Mouse (Mus musculus) CD8-positive naive resting alpha-beta T cell, adult 2 months (primary cell): ENCODE measurements around the gene Far2.
"Not testable (repeated sequence)": the region's sequence is repeated elsewhere in the genome, so short reads cannot be mapped to it uniquely, and the experiment has no call there.

ENCODE experiments used
- DNase-seq, 2 experiments: peaks; one replicate each; pipeline ENCODE4 v3.0.0; 2022; ENCODE audit warnings: low read depth in 2 of 2, low spot score in 2 of 2

The Far2 gene

GRCm38 (mm10) chr6:148116907-148117306 is 69.8 kb downstream of the Far2 start:
- no peak for DNase-seq

GRCm38 (mm10) chr6:148117696-148118095 is 70.6 kb downstream of the Far2 start:
- DNase-seq: no peak

- no peak for DNase-seq
Observed at GRCm38 (mm10) chr6:148120703-148121102, 73.6 kb downstream of the Far2 start.

DNA sequence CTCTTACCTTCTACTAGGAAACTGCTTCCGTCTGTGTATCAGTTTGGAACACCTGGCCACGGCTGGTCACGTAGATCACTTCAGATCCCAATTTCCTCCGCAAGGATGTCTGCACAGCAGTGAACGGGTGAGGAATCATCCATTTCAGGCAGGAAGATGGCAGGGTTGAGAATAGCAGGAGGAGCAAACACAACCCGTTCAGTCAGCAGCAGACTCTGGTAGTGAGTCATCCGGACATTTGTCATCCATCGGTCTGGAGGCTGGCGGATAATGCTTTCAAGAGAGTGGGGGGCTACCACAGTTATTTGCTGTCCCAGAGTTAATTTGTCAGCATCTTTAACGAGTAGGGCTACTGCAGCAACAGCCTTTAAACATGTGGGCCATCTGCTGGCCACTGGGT is 79.8 kb downstream of the Far2 start:
- not testable (repeated sequence) for DNase-seq

DNA sequence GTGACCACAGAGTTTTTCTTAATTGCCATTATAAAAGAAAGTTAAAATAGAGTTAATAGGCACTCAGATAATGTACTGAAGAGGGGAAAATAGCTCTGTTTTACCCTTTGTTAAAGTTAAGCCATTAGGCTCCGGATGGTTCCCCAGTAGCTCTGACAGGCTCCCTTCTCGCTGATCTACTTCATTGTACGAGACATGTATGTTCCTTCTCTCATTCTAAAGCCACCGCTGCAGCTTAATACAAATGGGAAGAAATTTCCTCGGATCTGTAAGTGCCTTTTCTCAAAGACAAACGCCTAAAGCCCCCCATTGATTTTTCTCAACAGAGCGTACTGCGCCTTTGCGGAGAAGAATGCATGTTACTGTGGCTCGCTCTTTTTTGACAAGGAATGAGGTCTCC is 85.3 kb downstream of the Far2 start:
- DNase-seq: no peak

DNA sequence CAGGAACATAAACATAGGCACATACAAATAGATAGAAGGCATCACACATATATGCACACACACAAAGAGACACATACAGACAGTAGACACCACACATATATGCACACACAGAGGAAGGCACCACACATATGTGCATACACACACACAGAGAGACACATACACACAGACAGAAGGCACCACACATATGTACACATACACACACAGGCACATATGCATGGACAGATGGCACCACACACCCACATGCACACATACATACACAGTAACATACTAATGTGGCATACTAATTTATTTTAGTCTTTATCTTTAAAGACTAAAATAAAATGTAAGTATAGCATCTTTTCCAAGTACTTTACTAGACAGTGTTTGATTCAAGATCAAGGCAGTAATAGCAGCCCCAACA is 86.5 kb downstream of the Far2 start:
- DNase-seq: no peak

DNA sequence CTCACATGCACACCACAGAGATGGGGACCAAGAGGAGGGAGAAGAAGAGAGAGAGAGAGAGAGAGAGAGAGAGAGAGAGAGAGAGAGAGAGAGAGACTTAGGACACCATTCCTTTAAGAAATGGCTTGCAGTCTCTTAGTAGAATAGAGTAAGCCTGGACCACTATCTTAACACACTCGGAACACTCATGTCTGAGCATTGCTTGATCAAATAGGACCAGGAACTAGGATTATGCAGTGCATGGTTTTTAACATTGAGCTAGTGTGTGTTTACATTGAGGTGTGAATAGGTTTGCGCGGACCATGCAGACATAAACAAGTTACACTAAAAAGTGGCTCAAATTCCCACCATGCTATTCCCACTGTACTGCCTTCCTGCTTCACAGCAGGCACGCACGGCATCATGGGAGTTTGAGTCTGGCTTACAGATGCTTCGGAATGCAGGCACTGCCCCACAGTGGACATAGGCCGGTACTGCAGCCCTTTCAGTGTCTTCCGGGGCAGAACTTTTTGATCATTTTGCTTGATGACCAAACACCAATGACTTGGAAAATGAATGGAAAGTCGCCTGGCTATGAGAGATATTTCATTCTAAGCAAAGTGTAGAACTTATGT is 88.8 kb downstream of the Far2 start:
- no peak for DNase-seq

- DNase-seq: no peak
Observed at GRCm38 (mm10) chr6:148139288-148139995, 92.4 kb downstream of the Far2 start.

DNA sequence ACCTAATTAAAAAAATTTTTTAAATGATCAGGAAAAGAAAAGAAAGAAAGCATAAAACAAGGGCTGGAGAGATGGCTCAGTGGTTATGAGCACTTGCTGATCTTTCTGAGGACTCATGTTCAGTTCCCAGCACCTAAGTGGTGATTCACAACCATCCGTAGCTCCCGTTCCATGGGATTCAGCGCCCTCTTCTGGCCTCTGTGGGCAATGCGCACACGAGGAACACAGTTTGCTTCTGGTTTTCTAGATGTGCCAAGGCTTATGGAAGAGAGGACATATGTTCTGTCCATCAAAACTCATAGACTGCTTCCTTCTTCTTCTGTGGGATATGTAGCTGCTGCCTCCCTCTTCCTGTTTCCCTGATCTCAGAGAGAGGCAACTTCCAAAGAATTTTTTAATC is 94.8 kb downstream of the Far2 start:
- no peak for DNase-seq

DNA sequence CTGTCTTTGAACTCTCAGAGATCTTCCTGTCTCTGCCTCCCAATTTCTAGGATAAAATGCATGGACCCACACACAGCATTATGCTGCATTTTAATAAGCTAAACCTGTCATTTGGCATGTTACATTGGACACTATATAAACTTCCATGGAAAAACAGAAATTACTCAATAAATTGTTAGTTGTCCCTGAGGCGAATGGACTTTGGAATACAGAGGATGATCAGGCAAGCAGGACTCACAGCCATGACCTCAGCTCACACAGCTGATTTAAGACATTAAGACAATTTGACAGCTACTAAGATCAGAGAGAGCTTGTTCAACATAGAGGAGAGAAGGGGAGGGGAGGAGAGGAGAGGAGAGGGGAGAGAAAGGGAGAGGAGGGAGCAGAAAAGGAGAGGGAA is 95.4 kb downstream of the Far2 start:
- no peak for DNase-seq

- not testable (repeated sequence) for DNase-seq
Observed at GRCm38 (mm10) chr6:148152305-148152704, 105.2 kb downstream of the Far2 start.

DNA sequence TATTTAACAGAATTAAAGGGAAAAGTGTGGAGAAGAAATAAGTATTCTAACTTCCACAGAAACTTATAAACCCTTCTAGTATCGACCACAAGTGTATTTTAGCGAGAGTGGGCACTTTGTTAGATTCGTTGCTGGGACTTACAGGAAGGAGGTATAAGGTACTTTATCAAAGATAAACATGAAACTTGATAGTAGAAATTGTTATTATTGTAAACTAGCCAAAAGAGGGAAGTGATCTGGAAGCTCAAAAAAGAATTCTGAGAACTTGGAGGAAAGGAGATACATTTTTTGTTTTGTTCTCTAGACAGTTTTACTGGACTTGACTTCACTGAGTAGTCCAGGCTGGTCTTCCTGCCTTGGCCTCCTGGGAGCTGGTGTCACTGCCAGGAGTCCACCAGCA is 125.8 kb downstream of the Far2 start:
- no peak for DNase-seq

DNA sequence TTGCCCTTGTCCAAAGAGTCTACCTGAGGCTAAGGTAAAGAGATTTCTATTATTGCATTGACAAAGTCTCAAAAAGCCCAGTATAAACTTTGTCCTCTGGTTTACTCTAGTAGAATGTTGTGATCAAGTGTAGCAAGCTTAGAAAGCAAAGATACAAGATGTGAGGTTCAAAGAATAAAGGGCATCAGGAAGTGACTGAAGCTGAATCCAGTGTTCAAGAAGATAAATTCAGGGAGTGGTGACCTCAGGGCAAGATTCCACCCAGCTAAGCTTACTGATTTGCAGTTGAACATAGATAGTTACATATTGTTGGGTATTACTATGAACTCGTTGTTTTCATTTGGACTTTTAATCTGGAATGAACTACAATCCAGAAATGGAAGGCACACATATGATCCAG is 138.6 kb downstream of the Far2 start:
- DNase-seq: no peak

DNA sequence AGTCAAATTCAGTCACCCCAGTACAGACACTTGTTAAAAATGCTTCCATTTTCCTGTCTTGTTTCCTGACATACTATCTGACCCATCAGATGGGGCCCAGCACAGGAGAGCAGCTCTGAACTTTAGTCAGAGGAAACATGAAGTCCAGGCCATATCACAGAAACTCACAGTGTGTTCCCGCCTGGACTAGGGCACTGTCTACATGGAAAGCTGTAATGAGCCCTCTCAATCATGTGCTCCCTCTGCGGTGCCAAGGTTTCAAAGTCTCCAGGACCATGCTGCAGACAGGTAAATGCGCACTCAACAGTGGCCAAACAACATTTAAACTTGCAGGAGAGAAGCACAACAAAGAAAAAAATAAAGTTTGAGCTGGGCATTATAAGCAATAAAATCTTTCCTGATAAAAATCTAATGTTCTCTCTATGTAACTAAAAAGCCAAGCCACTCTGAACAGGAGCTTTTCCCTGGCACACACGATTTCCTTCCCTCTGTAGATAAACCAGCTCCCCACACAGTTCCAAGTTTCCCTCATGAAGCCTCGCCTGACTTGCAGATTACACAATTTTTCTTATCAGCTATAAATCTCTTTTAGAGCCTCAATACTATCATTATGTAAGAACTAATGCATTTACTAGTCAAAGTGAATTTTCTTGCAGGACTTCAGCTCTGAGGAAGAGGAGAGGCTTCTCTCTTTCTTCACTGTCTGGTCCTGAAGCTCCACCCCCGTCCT is 147.1 kb downstream of the Far2 start:
- no peak for DNase-seq

DNA sequence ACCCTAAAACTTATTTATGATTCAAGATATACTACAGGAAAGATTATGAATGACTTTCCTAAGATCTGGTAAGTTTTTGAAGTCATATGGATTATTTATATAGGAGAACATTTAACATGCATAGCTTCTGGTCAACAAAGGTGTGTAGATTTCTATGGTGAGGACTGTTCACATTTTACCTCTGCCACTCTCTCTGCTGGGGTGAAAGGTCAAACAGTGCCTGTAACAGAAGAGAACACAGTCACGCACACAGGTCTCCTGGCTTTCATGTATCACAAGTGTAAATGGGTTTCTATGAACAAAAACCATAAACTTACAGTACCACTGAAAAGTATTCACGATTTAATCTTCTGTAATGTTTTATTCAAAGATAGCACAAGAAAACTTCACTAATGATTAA is 152.1 kb downstream of the Far2 start:
- DNase-seq: no peak

- DNase-seq: no peak
Observed at GRCm38 (mm10) chr6:148199729-148200128, 152.7 kb downstream of the Far2 start.

GRCm38 (mm10) chr6:148205134-148205533 is 158.1 kb downstream of the Far2 start:
- DNase-seq: no peak

DNA sequence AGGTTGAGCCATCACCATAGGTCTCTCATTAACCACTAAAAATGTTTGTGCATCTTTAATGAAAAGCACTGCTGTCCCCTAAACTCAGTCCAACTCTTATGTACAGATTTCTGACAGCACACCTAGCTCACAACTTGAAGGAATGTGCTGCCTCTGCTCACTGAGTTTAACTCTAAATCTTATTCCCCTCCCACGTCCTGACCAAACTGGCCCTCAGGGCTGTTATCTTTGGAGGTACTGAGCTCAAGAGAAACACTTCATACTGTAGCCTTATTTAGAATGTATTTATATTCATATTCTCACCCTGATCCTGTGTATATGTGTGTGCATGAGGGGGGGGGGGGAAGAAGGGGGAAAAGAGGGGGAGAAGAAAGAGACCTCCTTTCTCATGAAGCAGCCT is 160.5 kb downstream of the Far2 start:
- DNase-seq: no peak

GRCm38 (mm10) chr6:148211391-148211876 is 164.4 kb downstream of the Far2 start:
- DNase-seq: peak in 1 of 2 experiments; percentile 13

DNA sequence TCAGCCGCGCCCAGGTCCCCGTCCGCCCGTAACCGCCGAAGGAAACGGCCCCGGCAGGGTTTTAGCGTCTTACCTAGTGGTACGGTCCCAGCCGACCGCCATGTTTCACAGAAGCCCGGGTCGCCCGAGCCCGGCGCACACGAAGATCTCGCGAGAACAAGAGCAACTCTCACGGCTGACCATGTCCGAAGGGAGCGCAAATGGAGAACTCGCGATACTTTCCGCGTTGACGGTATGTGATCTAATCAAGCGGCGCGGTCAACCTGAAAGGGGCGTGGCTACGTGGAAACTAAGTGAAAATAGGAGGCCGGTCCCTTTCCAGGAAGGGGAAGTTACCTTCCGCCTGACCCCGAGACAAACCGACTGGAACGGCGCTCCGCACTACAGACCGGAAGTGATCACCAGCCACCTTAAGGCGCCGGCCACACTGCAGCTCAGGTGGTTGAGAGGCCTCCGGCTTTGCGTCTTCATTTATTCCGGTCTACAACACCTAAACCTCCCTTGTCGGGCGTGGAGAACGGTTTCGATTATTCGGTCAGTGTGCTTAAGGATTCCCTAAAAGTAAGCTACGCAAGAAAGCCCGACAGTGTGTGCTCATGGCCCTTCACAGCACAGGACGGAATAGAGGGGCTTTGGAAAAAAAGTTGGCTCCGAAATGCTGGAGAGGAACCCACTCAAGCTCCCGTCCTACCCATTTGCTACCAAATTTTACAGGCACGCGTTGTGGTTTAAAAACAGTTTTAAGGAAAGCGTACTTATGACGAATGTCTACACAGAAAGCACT is 165.0 kb downstream of the Far2 start, which contains the start of gene Ergic2:
Ergic2 (minus strand) TSS at position 478 of the 784 bp plus-strand sequence.
- peak; percentile 93 for DNase-seq

DNA sequence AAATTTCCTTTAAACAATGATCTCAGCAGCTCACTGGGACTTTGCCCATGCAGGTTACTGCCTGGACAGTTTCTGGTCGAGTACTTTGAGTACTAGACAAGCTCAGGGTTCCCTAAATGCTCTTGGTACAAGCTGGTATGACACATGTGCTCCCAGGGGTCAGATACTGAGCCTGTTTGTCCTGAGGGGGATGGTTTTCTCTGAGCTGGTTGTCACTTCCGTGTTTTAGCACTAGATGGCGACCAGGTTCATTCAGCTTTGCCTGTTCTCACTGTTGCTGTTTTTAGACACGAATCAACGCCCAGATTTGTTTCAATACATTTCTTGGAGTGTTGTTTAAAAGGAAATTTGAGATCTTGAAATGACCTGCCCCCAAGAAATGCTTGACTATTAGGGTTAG is 167.7 kb downstream of the Far2 start:
- DNase-seq: peak; percentile 9 to 43
